Comparison of ENCODE assay signal across 1 mouse cellular context in the genomic region with DNA sequence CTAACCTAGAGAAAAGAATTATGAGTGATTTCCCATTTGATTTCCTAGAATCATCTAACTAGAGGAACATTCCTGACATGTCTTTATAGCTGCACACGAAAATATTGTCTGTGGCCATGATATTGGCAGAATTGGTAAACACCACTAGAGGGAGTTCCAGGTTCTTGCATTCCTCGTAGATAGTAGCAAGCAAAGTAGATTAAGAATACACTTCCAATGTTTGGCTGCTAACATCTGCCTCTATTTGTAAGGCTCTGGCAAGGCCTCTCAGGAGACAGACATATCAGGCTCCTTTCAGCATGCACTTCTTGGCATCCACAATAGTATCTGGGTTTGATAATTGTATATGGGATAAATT.
TF ChIP-seq lines count a peak whose summit lies in the region.

No protein-coding gene starts in this region.

TF ChIP-seq in myocyte, 11 proteins besides CTCF, POLR2A, EP300 and RAD21 (continued from another document):
- no peak for TF ChIP-seq MYOG (IDR thresholded peaks at IDR 0.05; ENCODE audit: control insufficient read depth in 1 of 3, insufficient read depth in 1 of 3, insufficient read length in 2 of 3, low read depth in 2 of 3)
